Mouse (Mus musculus): ENCODE measurements around the gene Specc1.

GRCm38 (mm10) chr11:62000099-62000498 lies 43.5 kb downstream of the Specc1 start:
- TF ChIP-seq POLR2A (IDR thresholded peaks at IDR 0.05; ENCODE audit: insufficient read length, low read depth) (no peak), TCF12 (IDR thresholded peaks at IDR 0.05; ENCODE audit: insufficient read depth, poor library complexity, severe bottlenecking) (no peak)

Data from myocyte (in vitro differentiated cells).